Mouse (Mus musculus) liver, embryonic 15.5 days (tissue): ENCODE data around the gene Klhl29. TPM values are rescaled to one million over a fixed set of nuclear protein-coding genes. Genes with fewer than 3 reads are reported as not detected.
"Not testable (repeated sequence)": the region's sequence is repeated elsewhere in the genome, so short reads cannot be mapped to it uniquely, and the experiment has no call there.

Source experiments
- ATAC-seq: fragments of 200-750 bp; cut with Nextera tagmentation; 2 replicates; pipeline ENCODE4 v1.8.0; 2017; ENCODE audit warnings: moderate number of reproducible peaks, mild to moderate bottlenecking, moderate library complexity; ENCODE audit not compliant: insufficient read depth
- H3K27ac ChIP-seq: fragments of 300-500 bp; sonication (generic); replicated peaks from 2 replicates; pipeline ENCODE4 v1.5.1; 2015; ENCODE audit warnings: mild to moderate bottlenecking, inconsistent platforms
- H3K27me3 ChIP-seq: fragments of 300-500 bp; sonication (generic); 2 replicates; pipeline ENCODE4 v1.6.1; 2015; ENCODE audit warnings: mild to moderate bottlenecking, inconsistent platforms
- H3K36me3 ChIP-seq: fragments of 300-500 bp; sonication (generic); replicated peaks from 2 replicates; pipeline ENCODE4 v1.6.1; 2015; ENCODE audit warnings: moderate library complexity, mild to moderate bottlenecking, inconsistent platforms
- H3K4me1 ChIP-seq: fragments of 300-500 bp; sonication (generic); replicated peaks from 2 replicates; pipeline ENCODE4 v1.6.1; 2015; ENCODE audit warnings: inconsistent platforms
- H3K4me2 ChIP-seq: fragments of 300-500 bp; sonication (generic); 2 replicates; pipeline ENCODE4 v1.6.1; 2015; ENCODE audit warnings: moderate library complexity, mild to moderate bottlenecking, inconsistent platforms
- H3K4me3 ChIP-seq: fragments of 300-500 bp; sonication (generic); replicated peaks from 2 replicates; pipeline ENCODE4 v1.5.1; 2015; ENCODE audit warnings: mild to moderate bottlenecking, inconsistent platforms
- H3K9ac ChIP-seq: fragments of 300-500 bp; sonication (generic); 2 replicates; pipeline ENCODE4 v1.6.1; 2015; ENCODE audit warnings: moderate library complexity, mild to moderate bottlenecking, inconsistent platforms
- H3K9me3 ChIP-seq: fragments of 300-500 bp; sonication (generic); replicated peaks from 2 replicates; pipeline ENCODE4 v1.6.1; 2016; ENCODE audit warnings: inconsistent platforms
- WGBS: fragments of 180-500 bp; shearing (Covaris S2); methylation state at CpG from one replicate; pipeline ENCODE4 v1.1.7; 2015; ENCODE audit warnings: mixed read lengths; ENCODE audit not compliant: insufficient replicate concordance; 5-methylcytosine and 5-hydroxymethylcytosine counted together
- polyA plus RNA-seq: library from polyadenylated mRNA; unstranded; fragments of >200 nt; fragmentation: Nextera tagmentation; extraction: Ambion mirVana; gene quantifications from 2 replicates; pipeline ENCODE4 v1.2.1, GENCODE M21; 2015

Gene Klhl29
- polyA plus RNA-seq, 1 experiment from 2014 or later = 0.07 TPM

GRCm38 (mm10) chr12:5352771-5353170 lies 22.7 kb downstream of the Klhl29 start:
- no peak overlapping the region for H3K27ac ChIP-seq
- no peaks in the 10 kb centered on the region for H3K4me1 ChIP-seq
- no peaks in the 10 kb centered on the region for H3K27me3 ChIP-seq
- no peaks in the 10 kb centered on the region for H3K9me3 ChIP-seq
- H3K36me3 ChIP-seq = no peaks in the 10 kb centered on the region
- H3K4me3 ChIP-seq = no peak overlapping the region
- H3K9ac ChIP-seq = no peak overlapping the region
- WGBS = 67% methylated on average over 8 of the region's 8 CpGs
- no peak for ATAC-seq
- no peak overlapping the region for H3K4me2 ChIP-seq

DNA sequence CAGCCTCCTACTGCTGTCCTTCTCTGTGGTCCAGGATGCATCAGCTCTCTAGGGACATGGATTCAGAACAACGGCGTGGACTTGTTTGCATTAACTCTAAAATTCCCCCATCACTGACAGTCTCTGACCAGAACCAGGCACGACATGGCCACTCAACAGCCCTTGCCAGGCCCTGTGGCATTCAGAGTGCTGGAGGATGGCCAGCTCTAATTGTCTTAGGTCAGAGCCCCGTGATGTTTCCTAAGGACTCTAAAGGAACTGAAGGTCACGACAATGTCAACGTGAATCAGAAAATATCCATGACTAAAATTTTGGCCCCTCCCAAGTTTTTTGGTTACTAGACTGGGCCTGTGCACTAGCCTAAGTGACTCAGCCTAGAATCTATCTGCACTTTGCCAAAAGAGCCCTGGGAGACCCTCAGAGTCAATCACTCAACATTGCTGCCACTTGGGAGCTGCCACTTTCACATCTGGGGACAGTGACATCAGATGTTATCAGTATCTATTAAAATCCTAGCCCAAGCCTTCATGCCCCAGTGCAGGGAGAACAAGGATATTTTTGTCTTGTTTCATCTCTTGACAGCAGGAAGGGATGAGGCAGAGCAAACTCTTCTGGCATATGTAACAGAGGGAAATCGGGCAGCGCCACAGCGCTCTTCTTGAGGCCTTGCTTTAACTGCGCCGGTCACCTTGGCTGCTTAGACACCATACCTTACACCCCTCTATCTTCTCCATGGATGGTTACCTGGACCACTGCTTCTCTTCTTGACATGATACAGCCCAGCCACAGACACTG lies 24.8 kb downstream of the Klhl29 start:
- H3K4me3 ChIP-seq = no peak overlapping the region
- ATAC-seq = no peak
- 74% methylated on average over 11 of the region's 11 CpGs for WGBS
- H3K27ac ChIP-seq = no peak overlapping the region
- no peak overlapping the region for H3K9ac ChIP-seq
- H3K27me3 ChIP-seq = no peaks in the 10 kb centered on the region
- H3K4me1 ChIP-seq = no peaks in the 10 kb centered on the region
- H3K9me3 ChIP-seq = no peaks in the 10 kb centered on the region
- no peaks in the 10 kb centered on the region for H3K36me3 ChIP-seq
- no peak overlapping the region for H3K4me2 ChIP-seq

- Histone ChIP-seq H3K4me1 (no peaks in the 10 kb centered on the region), H3K4me3 (no peak overlapping the region), H3K9ac (no peak overlapping the region), H3K9me3 (no peaks in the 10 kb centered on the region), H3K4me2 (no peak overlapping the region), H3K27ac (no peak overlapping the region), H3K27me3 (no peaks in the 10 kb centered on the region), H3K36me3 (no peaks in the 10 kb centered on the region)
- ATAC-seq = no peak
- 74% methylated on average over 6 of the region's 6 CpGs for WGBS
Observed at GRCm38 (mm10) chr12:5345088-5345487, 30.4 kb downstream of the Klhl29 start.

DNA sequence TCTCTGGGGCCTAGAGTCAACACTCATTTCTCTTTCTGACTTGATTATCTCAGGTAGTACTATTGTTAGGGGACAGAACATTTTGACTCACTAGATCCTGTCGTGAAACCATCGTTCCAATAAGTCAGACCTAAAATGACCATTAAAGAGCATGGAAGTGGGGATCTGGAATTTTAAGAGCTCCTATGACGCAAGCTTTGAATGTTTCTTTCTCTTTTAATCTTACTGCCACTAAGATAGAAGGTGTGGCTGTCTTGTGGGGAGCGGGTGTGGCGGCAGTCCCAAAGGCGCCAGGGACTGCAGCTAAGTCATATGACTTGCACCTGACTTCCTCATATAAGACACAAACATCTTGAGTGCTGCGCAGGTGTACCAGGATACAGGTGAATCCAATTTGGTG lies 31.0 kb downstream of the Klhl29 start:
- H3K4me2 ChIP-seq, H3K4me1 ChIP-seq, H3K36me3 ChIP-seq, H3K9ac ChIP-seq, ATAC-seq, H3K27me3 ChIP-seq, H3K9me3 ChIP-seq, H3K27ac ChIP-seq, H3K4me3 ChIP-seq: not testable (repeated sequence)
- 74% methylated on average over 6 of the region's 7 CpGs for WGBS

DNA sequence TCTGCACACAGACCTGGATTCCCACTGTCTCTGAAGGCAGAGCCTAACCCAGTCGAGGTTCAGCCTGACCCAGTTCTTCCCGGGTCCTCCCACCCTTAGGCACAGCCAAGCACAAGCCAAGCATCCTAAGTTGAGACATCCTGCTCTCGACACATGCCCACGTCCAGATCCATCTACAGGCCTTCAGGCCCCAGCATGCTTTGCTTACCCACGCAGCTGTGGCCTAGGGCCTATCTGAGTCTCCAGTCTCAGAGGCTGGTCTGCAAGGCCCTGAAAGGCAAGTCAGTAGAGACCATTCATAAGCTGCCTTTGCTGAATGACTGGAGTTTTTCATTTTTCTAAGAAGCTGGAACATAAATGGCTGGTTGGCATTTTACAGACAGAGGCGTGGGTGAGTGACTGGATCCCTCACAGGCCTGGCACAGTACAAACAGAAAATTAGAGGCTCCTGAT lies 35.3 kb downstream of the Klhl29 start:
- ATAC-seq = no peak
- H3K4me3 ChIP-seq = no peak overlapping the region
- H3K9ac ChIP-seq = no peak overlapping the region
- H3K36me3 ChIP-seq = no peaks in the 10 kb centered on the region
- no peak overlapping the region for H3K27ac ChIP-seq
- H3K9me3 ChIP-seq = no peaks in the 10 kb centered on the region
- H3K4me1 ChIP-seq = no peaks in the 10 kb centered on the region
- H3K4me2 ChIP-seq = no peak overlapping the region
- no peaks in the 10 kb centered on the region for H3K27me3 ChIP-seq
- 59% methylated on average over 6 of the region's 6 CpGs for WGBS

DNA sequence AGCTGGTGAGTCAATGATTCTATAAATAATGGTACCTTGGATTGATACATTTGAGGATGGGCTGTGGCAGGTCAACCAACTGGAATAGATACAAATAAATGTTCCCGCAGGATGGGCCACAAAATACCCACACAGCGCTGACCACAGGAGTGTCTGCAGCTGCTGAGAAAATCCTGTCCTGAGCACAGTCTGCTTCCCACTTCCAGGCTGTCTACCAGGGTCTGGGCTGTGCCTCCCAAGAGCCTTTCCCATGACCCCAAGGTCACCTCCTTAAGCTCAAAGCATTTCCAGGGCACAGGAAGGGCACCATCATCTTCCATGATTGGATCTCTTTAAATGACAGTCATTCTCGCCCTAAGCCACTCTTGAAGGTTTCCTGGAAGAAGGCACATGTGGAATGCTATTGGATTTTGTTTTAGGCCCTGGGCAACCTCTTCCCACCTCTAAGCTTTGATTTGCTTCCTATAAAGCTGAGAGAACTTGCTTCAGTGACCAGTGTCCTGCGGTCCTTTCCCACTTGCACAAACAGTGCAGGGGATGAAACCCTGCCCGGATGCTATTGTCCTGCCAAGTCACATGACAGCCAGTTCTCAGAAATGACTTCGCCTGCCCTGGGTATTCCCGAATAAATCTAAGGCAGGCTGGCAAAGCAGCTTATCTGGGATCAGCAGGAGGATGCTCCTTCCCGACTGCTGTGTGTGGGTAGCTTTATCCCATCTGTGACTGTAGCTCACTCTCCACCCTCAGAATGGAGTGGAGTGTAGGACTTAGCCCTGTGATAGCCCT lies 38.4 kb downstream of the Klhl29 start:
- no peaks in the 10 kb centered on the region for H3K4me1 ChIP-seq
- H3K4me2 ChIP-seq = no peak overlapping the region
- no peaks in the 10 kb centered on the region for H3K9me3 ChIP-seq
- WGBS = 37% methylated on average over 8 of the region's 8 CpGs
- no peak overlapping the region for H3K4me3 ChIP-seq
- no peak overlapping the region for H3K27ac ChIP-seq
- ATAC-seq = no peak
- no peaks in the 10 kb centered on the region for H3K27me3 ChIP-seq
- H3K9ac ChIP-seq = no peak overlapping the region
- no peaks in the 10 kb centered on the region for H3K36me3 ChIP-seq

GRCm38 (mm10) chr12:5336331-5336730 lies 39.2 kb downstream of the Klhl29 start:
- Histone ChIP-seq H3K9ac (no peak overlapping the region), H3K4me3 (no peak overlapping the region), H3K4me1 (no peaks in the 10 kb centered on the region), H3K9me3 (no peaks in the 10 kb centered on the region), H3K27ac (no peak overlapping the region), H3K36me3 (no peaks in the 10 kb centered on the region), H3K4me2 (no peak overlapping the region), H3K27me3 (no peaks in the 10 kb centered on the region)
- 49% methylated on average over 6 of the region's 6 CpGs for WGBS
- no peak for ATAC-seq

DNA sequence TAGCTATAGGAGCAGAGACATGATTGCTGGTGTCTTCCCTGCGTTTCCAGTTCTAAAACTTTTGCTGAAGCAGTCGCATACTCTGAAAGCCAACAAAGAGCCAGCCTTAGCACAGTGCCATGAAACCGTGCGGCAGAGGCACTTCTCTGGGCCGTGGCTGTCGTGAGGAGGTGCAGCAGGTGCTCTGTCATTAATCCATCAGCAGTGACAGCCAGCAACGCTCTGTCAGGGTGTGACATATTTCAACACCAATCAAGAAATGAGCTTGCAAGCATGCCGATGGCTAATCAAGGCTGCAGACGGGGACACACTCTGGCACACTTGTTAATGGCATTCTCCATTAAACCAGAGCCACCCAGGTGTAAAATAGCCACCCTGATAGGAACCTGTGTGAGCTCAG lies 40.5 kb downstream of the Klhl29 start:
- no peaks in the 10 kb centered on the region for H3K36me3 ChIP-seq

DNA sequence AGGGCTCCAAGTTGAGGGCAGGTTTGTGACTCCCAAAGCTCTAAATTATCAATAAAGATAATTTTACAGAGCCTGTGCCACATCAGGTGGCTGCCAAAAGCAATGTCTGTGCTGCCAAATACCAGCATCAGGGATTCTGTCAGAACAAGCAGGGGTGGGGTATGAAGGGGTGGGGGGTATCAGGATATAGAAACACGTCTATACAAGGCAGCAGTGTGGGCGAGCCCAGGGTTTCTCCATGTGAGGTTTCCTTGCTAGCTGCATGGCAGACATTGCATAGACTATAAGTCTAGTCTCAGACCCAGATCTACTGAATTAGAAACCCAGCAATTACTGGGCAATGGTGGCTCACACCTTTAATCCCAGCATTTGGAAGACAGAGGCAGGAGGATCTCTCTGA lies 41.3 kb downstream of the Klhl29 start:
- ATAC-seq = no peak
- Histone ChIP-seq H3K9ac (no peak overlapping the region), H3K27me3 (no peaks in the 10 kb centered on the region), H3K4me1 (no peaks in the 10 kb centered on the region), H3K27ac (no peak overlapping the region), H3K4me2 (no peak overlapping the region), H3K36me3 (no peaks in the 10 kb centered on the region), H3K9me3 (no peaks in the 10 kb centered on the region), H3K4me3 (no peak overlapping the region)
- whole genome bisulfite sequencing = 38% methylated on average over 2 of the region's 2 CpGs

More for the DNA sequence above, 40.5 kb downstream of the Klhl29 start:
- H3K27ac ChIP-seq = no peak overlapping the region
- no peaks in the 10 kb centered on the region for H3K9me3 ChIP-seq
- no peak overlapping the region for H3K4me3 ChIP-seq
- H3K4me2 ChIP-seq = no peak overlapping the region
- H3K27me3 ChIP-seq = no peaks in the 10 kb centered on the region
- WGBS = 60% methylated on average over 9 of the region's 9 CpGs
- H3K4me1 ChIP-seq = no peaks in the 10 kb centered on the region
- H3K9ac ChIP-seq = no peak overlapping the region
- ATAC-seq = no peak

DNA sequence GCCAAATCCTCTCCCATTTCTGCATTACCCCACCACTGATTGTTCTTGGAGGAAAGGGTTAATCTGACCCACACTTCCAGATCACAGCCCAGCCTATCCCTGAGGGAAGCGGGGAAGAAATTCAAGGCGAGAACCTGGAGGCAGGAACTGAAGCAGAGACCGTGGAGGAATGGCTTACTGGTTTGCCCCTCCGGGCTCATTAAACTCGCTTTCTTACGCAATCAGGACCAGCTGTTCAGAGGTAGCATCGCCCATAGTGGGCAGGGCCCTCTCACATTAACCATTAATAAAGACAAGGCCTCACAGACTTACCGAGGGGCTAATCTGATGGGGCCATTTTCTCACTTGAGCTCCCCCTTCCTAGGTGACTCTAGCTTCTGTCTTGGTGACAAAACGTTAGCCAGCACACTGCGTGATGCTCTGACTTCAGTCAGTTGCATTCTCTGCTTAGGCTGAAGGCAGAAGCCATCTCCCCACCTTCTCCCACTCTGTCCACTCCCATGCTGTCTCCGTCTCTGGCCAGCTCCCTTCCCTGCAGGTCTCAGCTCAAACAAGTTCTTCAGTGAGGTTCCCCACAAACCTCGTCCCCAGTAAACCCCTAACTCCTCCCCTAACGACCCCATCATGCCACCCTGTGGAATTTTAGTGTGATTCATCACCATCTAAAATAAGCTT lies 43.5 kb downstream of the Klhl29 start:
- Histone ChIP-seq H3K36me3 (no peaks in the 10 kb centered on the region), H3K4me3 (no peak overlapping the region), H3K27me3 (no peaks in the 10 kb centered on the region), H3K9me3 (no peaks in the 10 kb centered on the region), H3K9ac (no peak overlapping the region), H3K4me1 (no peaks in the 10 kb centered on the region), H3K4me2 (no peak overlapping the region), H3K27ac (no peak overlapping the region)
- ATAC-seq = no peak
- 50% methylated on average over 13 of the region's 13 CpGs for WGBS

DNA sequence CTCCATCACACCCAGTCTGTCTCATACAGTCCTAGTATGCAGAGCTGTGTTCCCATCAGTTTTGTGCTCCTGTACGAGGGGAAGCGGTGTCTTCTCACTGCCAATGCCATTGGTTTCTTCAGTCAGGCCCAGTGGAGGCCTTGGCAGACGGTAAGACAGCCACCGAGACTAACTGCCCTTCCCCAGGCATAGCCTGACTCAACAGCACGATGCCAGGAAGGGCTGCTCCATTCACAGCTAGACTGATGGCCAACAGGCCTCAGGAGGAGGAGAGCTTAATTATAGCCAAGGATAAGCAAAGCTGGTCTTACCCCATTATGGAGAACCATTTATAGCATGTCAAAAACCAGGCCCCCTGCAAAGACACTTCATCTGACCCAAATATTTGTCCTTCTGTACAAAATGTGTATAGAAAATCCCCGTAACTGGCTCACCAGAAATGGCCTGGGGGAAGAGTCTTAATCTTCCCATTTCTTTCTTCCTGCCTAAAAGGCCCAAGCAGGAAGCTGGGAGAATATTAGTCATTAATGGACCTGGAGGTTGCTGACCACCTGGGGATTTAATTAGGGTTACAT lies 44.9 kb downstream of the Klhl29 start:
- Histone ChIP-seq H3K4me2 (no peak overlapping the region), H3K27me3 (no peaks in the 10 kb centered on the region), H3K36me3 (no peaks in the 10 kb centered on the region), H3K4me1 (no peaks in the 10 kb centered on the region), H3K9ac (no peak overlapping the region), H3K27ac (no peak overlapping the region), H3K9me3 (no peaks in the 10 kb centered on the region), H3K4me3 (no peak overlapping the region)
- WGBS = 63% methylated on average over 6 of the region's 6 CpGs
- no peak for ATAC-seq
